Mouse (Mus musculus): Measurements from ENCODE around the gene Gm13089. TPM values are rescaled to one million over a fixed set of nuclear protein-coding genes. Genes with fewer than 3 reads are reported as not detected.
"Not testable (repeated sequence)": the region's sequence is repeated elsewhere in the genome, so short reads cannot be mapped to it uniquely, and the experiment has no call there.

Gm13089 gene
- total RNA-seq (2021): not detected
- long read RNA-seq, experiment 1: 0 reads
- long read RNA-seq, experiment 2: 0 reads

DNA sequence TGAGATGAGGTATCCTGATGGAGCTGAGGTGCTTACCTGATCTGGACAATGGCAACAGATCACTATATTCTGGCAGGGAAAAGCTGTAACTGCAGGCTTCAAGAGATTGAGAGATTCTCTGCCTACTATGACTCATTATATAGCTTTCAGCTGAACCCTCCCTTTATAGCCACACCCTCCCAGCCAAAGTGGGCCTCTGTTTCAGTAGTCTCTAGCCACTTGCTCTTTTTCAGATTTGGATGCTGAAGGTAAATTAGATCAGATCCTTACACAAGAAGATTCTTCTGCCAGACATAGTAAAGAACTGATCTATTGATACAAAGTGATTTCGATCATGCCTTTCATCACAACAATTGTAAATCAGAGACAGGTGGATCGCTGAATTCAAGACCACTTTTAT, at the start of gene Gm13089:
TSS of gene Gm13089 (minus strand) at position 101 of the 400 bp plus-strand sequence.
- no peak for DNase-seq (ENCODE audit: low spot score in 2 of 2)

GRCm38 (mm10) chr4:143719155-143719554, 16.6 kb upstream of the Gm13089 start, which contains the start of gene Gm13078:
Gene Gm13078 (plus strand): TSS chr4:143719455.
- no peak for DNase-seq (ENCODE audit: low spot score in 2 of 2)

DNA sequence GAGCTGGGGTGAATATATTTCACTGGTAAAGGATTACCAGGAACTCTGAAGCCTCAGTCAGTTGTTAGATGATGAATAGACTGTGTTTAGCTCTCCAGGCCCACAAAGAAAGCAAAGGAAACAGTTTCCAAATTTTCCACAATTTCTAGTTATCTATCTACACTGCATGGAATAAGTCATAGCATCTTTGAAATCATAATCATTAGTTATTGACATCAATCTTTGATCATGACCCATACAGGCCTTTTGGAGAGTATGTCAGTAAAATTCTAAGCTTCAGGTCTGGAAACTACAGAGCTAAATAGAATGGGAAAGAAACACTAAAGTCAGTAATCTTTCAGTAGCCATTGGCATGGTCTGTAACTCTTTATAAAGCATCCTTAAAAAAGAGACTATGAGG, 45.4 kb downstream of the Gm13089 start, which contains the start of gene Gm13088:
TSS of gene Gm13088 (minus strand) at position 101 of the 400 bp plus-strand sequence.
- not testable (repeated sequence) for DNase-seq (ENCODE audit: low spot score in 2 of 2)

Other genes with a start within 250 kb of the Gm13089 start
- not detected for gene Gm13043, start 191.4 kb downstream of the Gm13089 start, total RNA-seq (2021)
- not detected for gene Gm13040, start 166.8 kb downstream of the Gm13089 start, total RNA-seq (2021)
- gene BC080695, start 151.0 kb downstream of the Gm13089 start, total RNA-seq (2021): not detected
- gene Gm13057, start 151.0 kb downstream of the Gm13089 start, total RNA-seq (2021): not detected
- gene Gm13083, start 87.7 kb downstream of the Gm13089 start, total RNA-seq (2021): not detected
- not detected for gene Gm13088, start 45.5 kb downstream of the Gm13089 start, total RNA-seq (2021)
- gene Gm13078, start 16.7 kb upstream of the Gm13089 start, total RNA-seq (2021): not detected
- not detected for gene Gm13023, start 86.6 kb upstream of the Gm13089 start, total RNA-seq (2021)
- gene Gm13084, start 113.4 kb upstream of the Gm13089 start, total RNA-seq (2021): not detected
- gene Gm13103, start 143.8 kb upstream of the Gm13089 start, total RNA-seq (2021): not detected
- gene Pramef6, start 197.7 kb upstream of the Gm13089 start, total RNA-seq (2021): not detected
- gene Pramef25, start 248.3 kb upstream of the Gm13089 start, total RNA-seq (2021): not detected